Mouse (Mus musculus): ENCODE results near the gene Gm20767.
"Not testable (repeated sequence)": the region's sequence is repeated elsewhere in the genome, so short reads cannot be mapped to it uniquely, and the experiment has no call there.

- not testable (repeated sequence) for TF ChIP-seq CTCF (IDR thresholded peaks at IDR 0.05; ENCODE audit: low read depth, low read length); POLR2A (IDR thresholded peaks at IDR 0.05; ENCODE audit: insufficient read depth, low read length); EP300 (IDR thresholded peaks at IDR 0.05; ENCODE audit: insufficient read depth, low read depth, low read length)
These were observed at the start of gene Gm20767 for GRCm38 (mm10) chr13:120139946-120140345.
